Mouse (Mus musculus) liver, embryonic 14.5 days (tissue): Measurements from ENCODE around the gene Lrrc25.

ENCODE experiments used
- CTCF ChIP-seq: IDR thresholded peaks from 2 replicates; pipeline ENCODE4 v1.5.1; 2016; ENCODE audit warnings: antibody characterized with exemption, low read depth, control low read depth
- EP300 ChIP-seq: IDR thresholded peaks from 2 replicates; pipeline ENCODE4 v1.6.1; 2016; ENCODE audit warnings: antibody characterized with exemption, low read depth

DNA sequence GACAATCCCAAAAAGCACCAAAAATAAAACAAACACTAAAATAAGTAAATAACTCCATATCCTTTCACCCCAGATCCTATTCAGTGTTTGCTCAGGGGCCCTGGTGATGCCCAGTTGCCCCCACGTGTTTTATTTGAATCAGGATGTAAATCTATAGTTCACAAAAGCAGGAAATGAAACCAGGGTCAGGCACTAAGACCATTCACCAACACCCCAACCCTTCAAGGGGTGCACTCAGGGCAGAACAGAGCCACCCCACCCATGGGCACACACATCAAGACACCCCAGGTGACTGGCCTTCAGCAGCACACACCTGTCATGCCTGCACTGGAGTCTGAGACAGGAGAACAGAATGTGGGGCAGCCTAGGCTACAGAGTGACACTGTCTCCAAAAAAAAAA lies 38.2 kb downstream of the Lrrc25 start:
- TF ChIP-seq CTCF = no peak
- no peak for TF ChIP-seq EP300
